Mouse (Mus musculus) brain, embryonic 14.5 days (tissue): ENCODE data around the gene Jag2.

ENCODE experiments used
- CTCF ChIP-seq: fragments of 200-500 bp; IDR thresholded peaks from 2 replicates; pipeline ENCODE4 v1.5.1; 2012; ENCODE audit warnings: inconsistent platforms, mild to moderate bottlenecking, moderate library complexity, borderline replicate concordance; ENCODE audit not compliant: insufficient read depth, insufficient read length; ENCODE audit errors: extremely low read depth
- POLR2A ChIP-seq: fragments of 200-500 bp; IDR thresholded peaks from 2 replicates; pipeline ENCODE4 v1.6.1; 2012; ENCODE audit warnings: mild to moderate bottlenecking, inconsistent platforms, borderline replicate concordance; ENCODE audit not compliant: poor library complexity, insufficient read depth, insufficient read length, severe bottlenecking; ENCODE audit errors: extremely low read depth

DNA sequence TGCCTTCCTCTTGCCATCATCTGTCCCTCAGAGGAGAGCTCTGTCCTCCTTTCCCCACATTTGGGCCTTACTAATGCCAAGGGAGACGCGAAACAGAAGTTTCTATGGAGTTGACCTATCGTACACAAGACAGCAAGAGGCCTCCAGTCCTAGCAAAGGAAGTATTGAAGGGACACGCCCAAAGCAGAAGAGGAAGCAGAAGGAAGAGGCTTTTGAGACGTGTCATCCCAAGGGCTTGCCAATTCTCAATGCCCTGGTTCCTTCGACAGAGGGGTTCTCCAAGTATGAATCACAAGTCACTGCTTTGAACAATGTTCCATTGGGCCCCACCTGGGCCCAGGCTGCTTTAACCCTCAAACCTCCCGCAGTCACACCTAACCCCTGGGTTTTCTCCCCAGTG lies 64.8 kb downstream of the Jag2 start:
- TF ChIP-seq CTCF (no peak), POLR2A (no peak)
